Comparison of ENCODE assay signal across 9 mouse cellular contexts in the genomic region with DNA sequence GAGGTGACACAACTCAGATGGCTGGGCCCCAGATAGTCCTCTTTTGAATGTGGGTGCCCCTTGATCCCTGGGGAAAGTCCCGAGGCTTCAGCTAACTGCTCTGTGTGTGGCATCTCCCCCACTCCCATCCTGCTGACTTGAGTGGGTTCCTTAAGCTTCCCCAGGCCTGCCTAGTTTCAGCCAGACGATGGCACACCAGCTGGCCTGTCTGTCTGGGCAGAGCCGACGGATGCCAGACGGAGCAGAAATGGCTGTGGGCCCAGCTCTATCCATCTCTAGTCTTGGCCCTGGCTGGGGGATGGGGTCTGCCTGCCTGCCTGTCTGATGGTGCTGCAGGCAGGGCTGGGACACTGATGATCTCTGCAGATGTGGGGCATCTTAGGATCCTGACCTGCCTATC. TPM values are rescaled to one million over a fixed set of nuclear protein-coding genes. Genes with fewer than 3 reads are reported as not detected.
DNase-seq lines count a peak whose midpoint lies in the region; ATAC-seq and TF ChIP-seq lines count a peak whose summit lies in the region.
"Had no signal": no experiment of that assay in that cellular context is flagged by ENCODE, and none has a peak within 500 bp of the region (broad histone marks: within the 10 kb centered on the region; RNA-seq: fewer than 3 reads in every experiment).

No protein-coding gene starts in this region.

- no peak overlapping the region for H3K4me3 ChIP-seq in gastrocnemius, adult 2 months

- peak overlapping the region; percentile 52 for H3K27ac ChIP-seq in gastrocnemius, adult 2 months

- TF ChIP-seq CTCF in gastrocnemius, adult 2 months (IDR thresholded peaks at IDR 0.05) = no peak

- peak; percentile 26 for DNase-seq in gastrocnemius, adult 2 months
- no peak for DNase-seq in gastrocnemius, adult 18-20 months (ENCODE audit: low spot score)
- DNase-seq in cerebellum, postnatal 25 days = peak; percentile 83 to 89
- DNase-seq in layer of hippocampus, adult 8-10 months (ENCODE audit: low spot score in 2 of 2) = peak; percentile 71 to 75
- DNase-seq in right cerebral cortex, adult 18-20 months = peak; percentile 83
- no peak for DNase-seq in kidney, postnatal 4 days
- no peak for DNase-seq in lung, postnatal 14 days
- DNase-seq: B cell, adult 2 months had no signal

- ATAC-seq in activated CD4-positive, CD25-positive, alpha-beta regulatory T cell, adult 4 months = no peak

- intact Hi-C loops in gastrocnemius, adult 2 months (cut with DNase I) = loop anchor here (1.0 to 5.0 kb wide), 2 partner anchors 67 to 290 kb away; no protein-coding TSS in a partner anchor

RNA-seq across cellular contexts. Expression of a gene that starts 22.1 kb away (rescaled TPM):
- 10 to 100 TPM; 21.6 to 25.7 TPM for total RNA-seq in gastrocnemius, adult 2 months (2021)
- 10 to 100 TPM; 26.8 to 26.9 TPM for total RNA-seq in gastrocnemius, adult 18-20 months (2021)
- total RNA-seq in layer of hippocampus, adult 8-10 months (2022) = 10 to 100 TPM; 80.1 to 92.0 (median 85.6) TPM
- polyA plus RNA-seq in activated CD4-positive, CD25-positive, alpha-beta regulatory T cell, adult 4 months (2017; shearing (Covaris generic)) = 10 to 100 TPM; 72.4 to 77.5 TPM

RNA-seq across cellular contexts. Expression of a gene that starts 36.8 kb away (rescaled TPM):
- not detected for total RNA-seq in gastrocnemius, adult 2 months (2021)
- total RNA-seq in gastrocnemius, adult 18-20 months (2021) = under 1 TPM; 0.12 to 0.14 TPM
- total RNA-seq in layer of hippocampus, adult 8-10 months (2022) = 1 to 10 TPM in 3 of 4 experiments, under 1 TPM in 1; 0.84 to 1.4 (median 1.4) TPM
- polyA plus RNA-seq in activated CD4-positive, CD25-positive, alpha-beta regulatory T cell, adult 4 months (2017; shearing (Covaris generic)) = 10 to 100 TPM; 29.6 to 45.6 TPM

RNA-seq across cellular contexts. Expression of a gene that starts 53.6 kb away (rescaled TPM):
- total RNA-seq in gastrocnemius, adult 2 months (2021) = 10 to 100 TPM; 86.7 to 93.4 TPM
- total RNA-seq in gastrocnemius, adult 18-20 months (2021) = 100 to 1,000 TPM in 1 of 2 experiments, 10 to 100 TPM in 1; 99.6 to 102 TPM
- 10 to 100 TPM; 65.1 to 85.8 (median 72.2) TPM for total RNA-seq in layer of hippocampus, adult 8-10 months (2022)
- polyA plus RNA-seq in activated CD4-positive, CD25-positive, alpha-beta regulatory T cell, adult 4 months (2017; shearing (Covaris generic)) = 1 to 10 TPM; 5.5 to 8.9 TPM

RNA-seq across cellular contexts. Expression of a gene that starts 59.1 kb away (rescaled TPM):
- total RNA-seq in gastrocnemius, adult 2 months (2021) = 10 to 100 TPM; 10.5 to 15.0 TPM
- 10 to 100 TPM in 1 of 2 experiments, 1 to 10 TPM in 1; 8.8 to 11.4 TPM for total RNA-seq in gastrocnemius, adult 18-20 months (2021)
- 1 to 10 TPM; 4.8 to 6.1 (median 5.8) TPM for total RNA-seq in layer of hippocampus, adult 8-10 months (2022)
- under 1 TPM in 1 of 2 experiments, not detected in 1; 0.42 TPM for polyA plus RNA-seq in activated CD4-positive, CD25-positive, alpha-beta regulatory T cell, adult 4 months (2017; shearing (Covaris generic))

Comparison
In these comparisons a context has a peak if more than half of its experiments do, and no peak if none do; other contexts are left out.
1. DNase-seq: peak in gastrocnemius, adult 2 months (single experiment), cerebellum, postnatal 25 days (2 of 2), layer of hippocampus, adult 8-10 months (2 of 2) and right cerebral cortex, adult 18-20 months (single experiment); none in gastrocnemius, adult 18-20 months (single experiment), kidney, postnatal 4 days (0 of 2) and lung, postnatal 14 days (single experiment).